Mouse (Mus musculus) heart, postnatal 25 days (tissue): ENCODE measurements around the gene Plppr3. TPM values are rescaled to one million over a fixed set of nuclear protein-coding genes. Genes with fewer than 3 reads are reported as not detected.

ENCODE experiments used
- DNase-seq: peaks from one replicate; pipeline ENCODE4 v3.0.0; 2022; ENCODE audit warnings: low spot score
- intact Hi-C: fragments of 180-260 bp; cut with DNase I; formaldehyde crosslinking; loops from one replicate; pipeline ENCODE4 v1.15.1; 2025
- total RNA-seq, 2 experiments: library from RNA; stranded (reverse); gene quantifications; 2 replicates each; pipeline ENCODE4 v1.2.3; 2021

Gene Plppr3
- not detected for total RNA-seq

DNA sequence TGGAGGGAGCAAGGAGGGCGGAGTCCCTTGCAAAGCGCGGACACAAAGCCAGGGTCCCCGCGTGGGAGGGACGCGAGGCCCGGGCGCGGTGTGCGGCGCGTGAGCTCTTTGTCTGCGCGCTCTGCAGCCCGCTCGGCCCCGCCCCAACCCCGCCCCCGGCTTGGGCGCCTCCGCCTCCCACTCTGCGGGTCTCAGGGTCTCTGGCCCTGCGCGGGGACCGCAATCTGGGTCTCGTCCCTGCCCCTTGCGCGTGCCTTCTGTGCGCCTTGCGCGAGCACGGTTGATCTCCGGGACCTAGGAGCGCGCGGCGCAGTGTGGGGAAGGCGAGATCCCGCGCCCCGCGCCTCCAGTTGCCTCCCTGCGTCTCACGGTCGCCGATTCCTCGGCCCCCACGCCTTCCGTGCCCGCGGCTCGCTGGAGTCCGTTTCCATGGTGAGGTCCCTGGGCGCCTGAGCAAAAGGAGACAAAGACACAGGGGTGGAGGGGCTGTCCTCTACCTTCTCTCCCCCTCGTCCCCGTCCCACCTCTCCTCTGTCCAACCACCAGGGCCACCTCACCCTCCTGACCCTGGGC is at the start of gene Plppr3, which contains the start of gene Prtn3:
Gene Plppr3, minus strand, starts transcription at position 345 of the 573 bp plus-strand sequence.
Gene Prtn3, plus strand, starts transcription at position 187 of the 573 bp plus-strand sequence.
- intact Hi-C loops: no loop called here
- no peak for DNase-seq

DNA sequence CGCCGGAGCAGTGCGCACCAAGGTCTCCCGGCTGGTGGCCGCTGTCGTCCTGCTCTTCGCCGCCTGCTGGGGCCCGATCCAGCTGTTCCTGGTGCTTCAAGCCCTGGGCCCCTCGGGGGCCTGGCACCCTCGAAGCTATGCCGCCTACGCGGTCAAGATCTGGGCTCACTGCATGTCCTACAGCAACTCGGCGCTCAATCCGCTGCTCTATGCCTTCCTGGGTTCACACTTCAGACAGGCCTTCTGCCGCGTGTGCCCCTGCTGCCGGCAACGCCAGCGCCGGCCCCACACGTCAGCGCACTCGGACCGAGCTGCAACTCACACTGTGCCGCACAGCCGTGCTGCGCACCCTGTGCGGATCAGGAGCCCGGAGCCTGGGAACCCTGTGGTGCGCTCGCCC is 47.1 kb upstream of the Plppr3 start:
- no peak for DNase-seq
- intact Hi-C loops: no loop called here

GRCm38 (mm10) chr10:79920958-79921535 is 46.6 kb upstream of the Plppr3 start, which contains the start of gene R3hdm4:
R3hdm4 (minus strand) TSS chr10:79921208.
- intact Hi-C loops: no loop called here
- DNase-seq: no peak

GRCm38 (mm10) chr10:79920056-79920890 is 45.8 kb upstream of the Plppr3 start:
- intact Hi-C loops: no loop called here
- no peak for DNase-seq

DNA sequence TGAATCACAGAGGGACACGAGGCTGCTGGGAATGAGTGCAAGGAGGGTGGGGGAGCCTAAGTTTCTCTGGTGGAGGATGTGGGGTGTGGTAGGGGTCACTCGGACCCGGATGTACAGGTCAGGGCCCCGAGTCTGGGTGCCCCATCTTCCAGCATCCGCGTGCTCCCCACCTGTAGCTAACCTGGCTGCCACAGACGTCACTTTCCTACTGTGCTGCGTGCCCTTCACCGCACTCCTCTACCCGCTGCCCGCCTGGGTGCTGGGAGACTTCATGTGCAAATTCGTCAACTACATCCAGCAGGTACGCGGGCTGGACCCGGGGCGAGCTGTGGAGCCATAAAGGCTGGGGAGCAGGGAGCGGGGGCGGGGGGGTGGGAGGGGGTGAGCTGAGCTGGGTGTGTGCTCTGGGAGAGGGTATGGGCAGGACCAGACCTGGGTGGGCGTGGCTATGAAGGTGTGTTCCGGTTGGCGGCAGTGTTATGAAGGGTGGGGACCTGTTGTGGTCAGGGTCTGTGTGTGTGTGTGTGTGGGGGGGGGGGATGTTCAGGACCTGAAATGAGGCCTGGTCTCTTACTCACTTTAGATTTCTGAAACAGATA is 44.9 kb upstream of the Plppr3 start:
- no peak for DNase-seq

DNA sequence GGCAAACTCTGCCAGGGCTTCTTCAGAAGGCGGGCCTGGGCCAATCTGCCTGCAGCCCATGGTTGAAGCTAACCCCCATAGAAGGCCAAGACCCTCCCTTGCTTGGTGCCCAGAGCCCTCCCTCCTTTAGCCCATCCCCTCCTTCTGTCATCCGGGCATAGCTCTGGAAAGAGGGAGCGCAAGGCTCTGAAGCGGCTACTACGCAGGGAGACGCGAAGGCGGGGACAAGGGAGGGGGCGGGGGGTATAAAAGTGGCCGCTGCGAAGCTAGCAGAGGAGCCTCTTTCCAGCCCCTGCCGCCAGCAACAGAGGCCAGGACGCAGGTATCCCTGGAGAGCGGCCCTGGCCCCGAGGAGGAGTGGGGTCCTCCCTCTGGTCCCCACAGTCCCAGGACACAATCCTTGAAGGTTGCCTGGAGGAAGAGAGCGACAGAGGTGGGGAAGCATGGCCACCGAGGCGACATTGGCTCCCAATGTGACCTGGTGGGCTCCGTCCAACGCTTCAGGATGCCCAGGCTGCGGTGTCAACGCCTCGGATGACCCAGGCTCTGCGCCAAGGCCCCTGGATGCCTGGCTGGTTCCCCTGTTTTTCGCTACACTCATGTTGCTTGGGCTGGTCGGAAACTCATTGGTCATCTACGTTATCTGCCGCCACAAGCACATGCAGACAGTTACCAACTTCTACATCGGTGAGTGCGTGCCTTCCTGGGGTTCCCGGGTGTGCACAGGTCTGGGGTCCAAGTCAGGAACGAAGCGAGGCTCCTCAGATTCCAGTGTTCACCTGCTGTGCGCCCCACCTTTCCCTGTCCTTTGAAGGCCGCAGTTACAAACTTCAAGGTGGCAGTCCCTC is 44.0 kb upstream of the Plppr3 start:
- DNase-seq: no peak
- intact Hi-C loops: no loop called here

More for the DNA sequence above, 44.9 kb upstream of the Plppr3 start:
- intact Hi-C loops: no loop called here

GRCm38 (mm10) chr10:79917532-79918100 is 43.2 kb upstream of the Plppr3 start:
- DNase-seq: no peak
- intact Hi-C loops: no loop called here

- intact Hi-C loops: no loop called here
- peak; percentile 78 for DNase-seq
Measured at GRCm38 (mm10) chr10:79916808-79917531, 42.5 kb upstream of the Plppr3 start, which contains the start of gene Kiss1r. Kiss1r (plus strand) TSS chr10:79916971.

- DNase-seq: no peak
- intact Hi-C loops: no loop called here
Measured at GRCm38 (mm10) chr10:79916081-79916480, 41.6 kb upstream of the Plppr3 start.

GRCm38 (mm10) chr10:79914948-79915596 is 40.6 kb upstream of the Plppr3 start:
- intact Hi-C loops: no loop called here
- no peak for DNase-seq

DNA sequence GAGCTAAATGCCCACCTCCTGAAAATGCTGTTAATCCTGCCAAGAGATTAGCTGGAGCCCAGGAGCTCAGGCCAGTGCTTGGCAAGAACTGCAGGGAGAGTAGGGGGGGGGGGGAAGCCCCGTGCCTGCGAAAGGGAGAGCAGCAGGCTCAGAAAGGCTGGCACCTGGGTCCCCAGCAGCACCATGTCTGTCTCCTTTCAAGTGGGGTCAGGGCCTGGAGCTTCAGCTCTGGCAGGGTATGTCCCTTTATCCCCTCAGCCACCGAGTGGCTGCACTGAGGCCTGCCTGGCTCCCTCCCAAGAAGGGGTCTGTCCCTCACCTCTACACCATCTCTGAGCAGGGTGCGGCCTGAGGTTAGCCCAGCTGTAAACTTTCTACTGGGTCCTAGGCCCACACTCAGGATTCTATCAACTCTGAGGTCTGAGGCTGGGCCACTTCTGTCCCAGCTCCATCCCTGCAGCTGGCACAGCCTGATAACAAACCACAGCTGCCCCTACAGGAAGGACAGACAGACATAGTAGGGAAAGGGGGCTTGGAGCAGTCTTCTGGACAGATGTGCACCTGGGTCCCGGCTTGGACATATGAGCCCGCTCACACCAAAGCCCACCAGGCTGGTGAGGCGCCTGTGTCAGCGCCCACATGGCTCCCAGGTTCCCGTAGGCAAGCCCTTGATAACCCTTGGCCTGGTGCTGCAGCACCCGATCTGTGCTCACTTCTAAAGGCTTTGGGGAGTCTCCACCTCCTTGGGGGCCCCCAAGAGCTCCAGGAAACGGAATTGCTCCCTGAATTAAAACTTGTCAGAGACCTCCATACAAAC is 39.9 kb upstream of the Plppr3 start:
- intact Hi-C loops: no loop called here
- no peak for DNase-seq

- intact Hi-C loops: no loop called here
- DNase-seq: no peak
Measured at GRCm38 (mm10) chr10:79912412-79912811, 38.0 kb upstream of the Plppr3 start.

- intact Hi-C loops: no loop called here
- DNase-seq: no peak
Measured at GRCm38 (mm10) chr10:79910556-79910955, 36.1 kb upstream of the Plppr3 start, which contains the start of gene Gm26602. Gm26602 (plus strand) TSS chr10:79910856.

DNA sequence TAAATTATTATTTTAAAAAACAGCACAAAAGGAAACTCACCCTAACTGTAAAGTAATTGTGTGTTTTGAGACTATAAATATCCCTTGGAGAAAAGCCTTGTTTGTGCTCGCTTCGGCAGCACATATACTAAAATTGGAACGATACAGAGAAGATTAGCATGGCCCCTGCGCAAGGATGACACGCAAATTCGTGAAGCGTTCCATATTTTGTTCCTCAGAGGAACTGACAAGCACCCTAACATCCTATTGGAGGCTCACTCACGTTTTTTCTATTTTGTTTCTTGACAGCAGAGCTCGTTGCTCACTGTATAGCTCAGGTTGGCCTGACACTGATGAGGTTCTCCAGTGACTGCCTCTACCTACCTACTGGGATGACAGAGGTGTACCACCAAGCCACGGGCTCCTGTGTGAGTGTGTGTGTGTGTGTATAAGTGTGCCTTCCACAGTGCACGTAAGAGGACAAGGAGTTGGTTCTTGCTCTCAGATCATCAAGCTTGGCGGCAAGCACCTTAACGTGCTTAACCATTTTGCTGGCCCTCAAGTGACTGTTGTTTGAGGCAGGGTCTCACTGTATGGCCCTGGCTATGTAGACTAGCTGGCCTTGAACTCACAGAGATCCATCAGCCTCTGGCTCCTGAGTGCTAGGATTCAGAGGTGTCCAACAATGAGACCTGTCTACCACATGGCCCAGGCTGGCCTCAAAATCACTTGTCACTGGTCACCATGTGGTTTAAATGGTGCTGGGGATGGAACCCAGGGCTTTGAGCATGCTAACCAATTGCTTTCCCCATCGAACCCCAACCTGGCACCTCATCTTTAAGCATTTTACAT is 34.9 kb upstream of the Plppr3 start:
- intact Hi-C loops: no loop called here
- DNase-seq: no peak

DNA sequence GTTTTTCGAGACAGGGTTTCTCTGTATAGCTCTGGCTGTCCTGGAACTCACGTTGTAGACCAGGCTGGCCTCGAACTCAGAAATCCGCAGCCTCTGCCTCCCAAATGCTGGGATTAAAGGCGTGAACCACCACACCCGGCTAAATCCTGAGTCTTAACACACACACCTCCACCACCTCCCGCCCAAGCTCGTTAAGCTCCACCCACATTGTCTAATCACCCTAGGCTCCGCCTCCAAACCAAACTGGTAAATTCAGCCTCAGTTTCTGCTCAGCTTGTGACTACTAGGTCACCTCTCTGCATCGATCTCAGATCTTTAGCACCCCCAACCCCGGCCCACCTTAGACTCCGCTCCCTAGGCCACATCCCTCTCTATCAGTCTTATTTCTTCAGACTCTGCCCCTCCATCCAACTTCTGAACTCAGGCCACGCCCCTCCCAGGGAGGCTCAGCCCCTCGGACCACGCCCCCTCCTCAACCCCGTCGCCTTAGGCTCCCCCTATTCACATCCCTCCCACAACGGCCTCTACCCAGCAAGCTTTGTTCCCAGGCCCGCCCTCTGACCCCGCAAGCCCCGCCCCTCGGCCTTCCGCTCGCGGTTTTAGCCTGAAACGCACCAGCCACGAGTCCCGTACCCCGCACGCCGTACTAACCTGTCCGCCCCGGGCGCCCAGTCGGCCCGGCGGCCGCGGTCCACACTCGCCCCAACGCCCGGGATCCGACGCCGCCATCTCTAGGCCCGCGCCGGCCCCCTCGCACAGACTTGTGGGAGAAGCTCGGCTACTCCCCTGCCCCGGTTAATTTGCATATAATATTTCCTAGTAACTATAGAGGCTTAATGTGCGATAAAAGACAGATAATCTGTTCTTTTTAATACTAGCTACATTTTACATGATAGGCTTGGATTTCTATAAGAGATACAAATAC is 34.0 kb upstream of the Plppr3 start, which contains the start of gene Med16:
Gene Med16, minus strand, starts transcription at position 757 of the 925 bp plus-strand sequence.
- intact Hi-C loops: no loop called here
- DNase-seq: peak; percentile 93
